Mouse (Mus musculus) cerebellum, adult 9-11 months (tissue): ENCODE data around the gene Amh.

Experiments used
- DNase-seq: peaks from one replicate; pipeline ENCODE4 v3.0.0; 2022

The Amh gene

DNA sequence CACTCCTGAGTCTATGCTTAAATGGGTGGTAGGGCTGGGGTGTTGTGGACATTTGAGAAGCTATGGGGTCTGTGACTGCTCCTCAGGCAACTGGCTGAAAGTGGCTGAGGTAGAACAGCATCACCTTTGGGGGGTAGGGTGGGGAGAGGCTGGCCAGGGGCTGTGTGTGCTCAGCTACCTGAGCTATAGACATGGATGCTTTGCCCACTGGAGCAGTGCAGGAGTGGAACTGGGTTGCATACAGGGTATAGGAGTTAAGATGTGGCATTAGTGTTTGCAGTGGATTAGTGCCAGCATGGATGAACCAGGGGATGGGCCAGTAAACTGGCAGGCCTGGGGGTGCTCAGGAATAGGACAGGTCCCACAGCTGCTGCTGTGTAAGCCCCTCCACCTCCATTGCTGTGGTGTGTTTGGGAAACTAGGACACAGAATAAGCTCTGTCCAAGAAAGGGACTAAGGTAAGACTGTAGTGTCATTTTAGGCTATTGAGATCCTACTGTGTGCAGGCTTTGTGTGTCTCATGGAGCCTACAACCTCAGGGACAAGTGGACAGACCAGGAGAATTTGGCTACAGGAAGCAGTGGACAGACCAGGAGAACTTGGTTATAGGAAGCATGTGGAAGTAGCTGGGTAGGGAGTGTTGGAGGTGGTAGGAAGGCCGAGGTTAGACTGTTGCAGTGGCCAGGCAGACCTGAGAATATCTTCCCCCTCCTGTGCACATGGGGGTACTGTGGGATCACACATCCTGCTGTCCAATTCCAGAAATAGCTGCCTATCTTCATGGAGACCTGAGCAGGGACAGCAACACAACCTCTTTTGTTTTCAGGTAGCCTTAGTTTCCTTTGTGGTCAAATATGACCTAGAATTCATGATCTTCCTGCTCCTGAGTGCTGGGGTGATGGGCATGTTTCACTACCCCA is 24.6 kb downstream of the Amh start:
- DNase-seq, result no peak

GRCm38 (mm10) chr10:80831136-80831535 is 26.1 kb downstream of the Amh start:
- no peak for DNase-seq

DNA sequence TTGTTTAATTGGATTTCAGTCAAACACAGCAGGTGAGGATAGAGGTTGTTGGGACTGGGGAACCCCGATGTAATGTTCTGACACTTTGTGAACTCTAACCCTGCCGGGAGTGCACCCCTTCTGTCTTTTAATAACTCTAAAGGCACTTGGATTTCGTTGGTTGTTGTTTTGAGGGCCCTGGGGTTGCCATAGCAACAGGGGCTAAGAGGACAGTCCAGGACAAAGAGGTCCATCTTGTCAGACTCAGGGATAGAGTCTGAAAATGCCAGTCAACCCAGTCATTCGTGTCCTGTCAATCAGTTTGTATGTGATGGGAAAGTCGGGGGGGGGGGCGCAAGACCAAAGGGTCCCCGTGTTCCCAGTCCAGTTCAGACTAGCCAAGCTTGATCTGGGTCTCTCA is 27.8 kb downstream of the Amh start:
- no peak for DNase-seq

- DNase-seq, result no peak
Measured at GRCm38 (mm10) chr10:80835617-80836016, 30.6 kb downstream of the Amh start.

- DNase-seq, result peak; percentile 84
Measured at GRCm38 (mm10) chr10:80836949-80837379, 31.9 kb downstream of the Amh start.

- DNase-seq, result peak; percentile 86
Measured at GRCm38 (mm10) chr10:80837827-80838226, 32.8 kb downstream of the Amh start.

- DNase-seq, result peak; percentile 61
Measured at GRCm38 (mm10) chr10:80838346-80838912, 33.4 kb downstream of the Amh start.

DNA sequence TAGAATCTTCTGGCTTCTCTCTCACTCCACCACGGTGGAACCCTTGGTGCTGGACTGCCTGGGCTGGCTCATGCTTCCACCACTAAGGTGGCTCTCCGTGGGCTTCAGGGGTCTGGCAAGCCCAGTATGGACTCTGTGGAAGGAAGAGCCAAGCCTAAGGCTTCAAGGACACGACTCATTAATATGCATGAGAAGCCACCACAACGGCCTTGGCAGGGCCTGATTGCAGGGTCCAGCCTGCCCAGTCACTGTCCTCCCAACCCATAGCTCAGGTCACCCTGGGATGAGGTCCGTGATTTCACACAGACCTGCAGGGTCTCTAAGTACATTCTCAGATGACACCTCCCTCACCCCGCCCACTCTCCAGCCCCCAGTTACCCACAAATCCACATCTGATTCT is 34.8 kb downstream of the Amh start:
- DNase-seq, result no peak

DNA sequence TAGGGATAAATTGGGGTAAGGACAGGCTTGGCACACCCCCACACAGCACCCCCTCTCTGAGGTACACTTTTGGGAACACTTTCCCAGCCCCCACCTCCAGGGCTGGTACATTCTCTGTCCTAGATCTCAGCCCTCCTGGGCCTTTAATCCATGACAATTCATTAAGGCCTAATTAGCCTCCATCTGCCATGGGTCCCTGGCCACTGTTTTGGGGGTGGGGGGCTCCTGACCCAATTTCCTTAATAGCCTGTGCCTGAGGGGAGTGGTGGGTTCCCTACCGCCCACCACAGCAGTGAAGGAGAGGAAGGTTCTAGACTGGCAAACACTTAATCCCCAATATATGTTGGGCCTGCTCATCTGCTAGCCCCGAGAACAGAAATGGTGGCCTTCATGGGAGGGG is 36.6 kb downstream of the Amh start:
- DNase-seq, result peak; percentile 59

DNA sequence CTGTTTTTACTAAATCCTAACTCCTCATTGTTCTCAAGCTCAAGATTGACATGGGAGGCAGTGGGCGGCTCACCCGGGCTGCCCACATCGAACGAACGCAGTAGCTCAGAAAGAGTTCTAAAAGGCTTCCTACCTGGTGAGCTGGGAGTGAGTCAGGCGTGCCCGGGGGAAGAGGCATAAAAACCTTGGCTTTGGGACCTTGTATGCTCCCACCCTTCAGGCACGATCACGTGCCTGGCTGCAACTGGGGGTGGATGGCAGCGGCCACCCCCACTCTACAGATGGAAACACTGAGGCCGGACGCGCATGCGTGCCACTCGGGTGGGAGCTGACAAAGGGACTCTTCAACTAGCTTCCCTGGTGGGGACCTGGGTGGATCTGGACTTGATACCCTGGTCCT is 37.3 kb downstream of the Amh start:
- no peak for DNase-seq

- DNase-seq, result peak; percentile 76
Measured at GRCm38 (mm10) chr10:80843087-80843930, 38.3 kb downstream of the Amh start.

DNA sequence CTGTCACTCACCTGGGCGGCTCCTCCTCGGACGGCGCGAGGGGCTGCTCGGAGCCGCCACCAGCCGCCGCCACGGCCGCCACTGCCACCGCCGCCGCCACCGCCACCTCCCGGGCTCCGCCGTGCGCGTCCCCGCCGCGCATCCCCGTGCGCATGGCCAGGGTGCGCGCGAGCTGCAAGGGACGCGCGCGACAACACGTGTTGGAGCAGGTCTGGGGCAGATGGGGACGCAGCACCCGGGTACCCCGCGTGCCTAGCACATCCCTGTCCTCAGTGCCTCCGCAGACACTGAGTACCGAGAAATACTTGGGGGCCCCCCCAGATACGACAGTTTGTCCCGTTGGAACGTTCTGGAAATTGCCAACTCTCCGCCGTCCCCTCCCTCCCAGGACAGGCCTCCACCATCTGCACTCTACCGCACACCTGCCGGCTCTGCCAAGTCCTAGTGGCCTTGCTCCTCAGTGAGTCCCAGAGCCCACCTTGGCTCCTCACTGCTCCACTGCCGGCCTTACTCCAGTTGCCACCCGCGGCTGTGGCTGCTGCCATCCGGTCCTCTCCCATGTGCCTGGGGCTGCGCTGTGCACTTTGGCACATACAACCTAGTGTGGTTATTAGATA is 39.0 kb downstream of the Amh start, which contains the start of gene Lingo3:
Lingo3 (minus strand) TSS at position 109 of the 617 bp plus-strand sequence.
- DNase-seq, result peak; percentile 86

DNA sequence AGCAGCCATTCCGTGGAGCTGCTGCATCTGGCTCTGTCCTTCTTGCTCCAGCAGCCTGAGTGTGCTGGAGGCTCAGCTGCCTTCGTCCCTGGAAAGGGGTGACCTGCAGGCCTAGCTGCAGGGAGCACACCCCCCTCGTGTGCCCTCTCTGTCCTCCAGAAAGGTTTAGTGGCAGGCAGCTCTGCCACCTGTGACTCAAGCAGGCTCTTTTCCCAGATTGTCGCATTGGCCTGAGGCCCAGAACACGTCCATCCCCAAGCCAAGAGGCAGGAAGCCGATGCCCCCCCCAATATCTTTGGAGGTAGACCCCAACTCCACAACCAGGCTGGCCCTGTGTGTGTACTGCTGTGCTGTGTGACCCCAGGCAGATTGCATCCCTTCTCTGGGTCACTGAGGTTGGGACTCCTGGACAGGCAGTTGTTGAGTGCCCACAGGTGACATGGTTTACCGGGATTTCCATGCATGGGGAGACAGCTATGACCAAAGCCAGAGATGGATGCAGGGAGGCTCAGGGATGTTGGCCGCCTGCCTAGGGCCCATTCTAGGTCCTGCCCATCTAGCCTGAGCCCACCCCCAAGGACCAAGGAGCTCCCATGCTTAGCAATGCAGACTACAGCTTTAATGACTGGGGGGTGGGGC is 40.1 kb downstream of the Amh start:
- peak; percentile 72 for DNase-seq

GRCm38 (mm10) chr10:80845732-80846131 is 40.7 kb downstream of the Amh start:
- no peak for DNase-seq

GRCm38 (mm10) chr10:80848571-80848970 is 43.5 kb downstream of the Amh start:
- DNase-seq, result no peak

GRCm38 (mm10) chr10:80854913-80855748 is 50.1 kb downstream of the Amh start, which contains the start of the genes Lsm7 and Sppl2b:
TSS of gene Lsm7 (minus strand) at chr10:80855209.
TSS of gene Sppl2b (plus strand) at chr10:80855275.
- DNase-seq, result peak; percentile 96

GRCm38 (mm10) chr10:80855749-80856073 is 50.7 kb downstream of the Amh start:
- peak; percentile 78 for DNase-seq

DNA sequence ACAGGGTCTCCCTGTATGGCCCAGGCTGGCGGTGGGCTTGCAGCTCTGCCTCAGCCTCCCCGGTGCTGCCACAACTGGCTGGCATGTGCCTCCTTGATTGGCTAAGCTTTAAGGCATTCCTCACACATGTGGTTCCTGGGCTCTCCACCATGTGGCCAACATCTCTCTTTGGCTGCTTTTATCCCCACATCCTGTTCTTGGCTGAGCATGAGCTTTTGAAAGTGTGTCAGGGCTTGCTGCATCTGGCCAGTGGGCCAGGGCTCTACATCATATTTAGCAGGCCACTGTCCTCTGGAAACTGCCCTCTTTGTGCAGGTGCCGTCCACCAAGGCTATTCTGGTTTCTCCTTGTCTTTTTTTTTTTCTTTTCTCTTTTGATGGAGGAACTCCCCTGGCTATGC is 51.2 kb downstream of the Amh start:
- DNase-seq, result no peak

GRCm38 (mm10) chr10:80856908-80857307 is 51.9 kb downstream of the Amh start:
- no peak for DNase-seq
